Mouse (Mus musculus) forebrain, embryonic 15.5 days (tissue): ENCODE measurements around the gene Gm11937. TPM values are rescaled to one million over a fixed set of nuclear protein-coding genes. Genes with fewer than 3 reads are reported as not detected.

Source experiments
- ATAC-seq: fragments of 200-750 bp; cut with Nextera tagmentation; replicated peaks from 2 replicates; pipeline ENCODE4 v1.8.0; 2017; ENCODE audit warnings: mild to moderate bottlenecking, moderate TSS enrichment, moderate library complexity
- H3K27ac ChIP-seq: fragments of 300-500 bp; sonication (generic); replicated peaks from 2 replicates; pipeline ENCODE4 v1.5.1; 2015; ENCODE audit warnings: mild to moderate bottlenecking, inconsistent platforms
- H3K27me3 ChIP-seq: fragments of 300-500 bp; sonication (generic); 2 replicates; pipeline ENCODE4 v1.6.1; 2015; ENCODE audit warnings: inconsistent platforms
- H3K36me3 ChIP-seq: fragments of 300-500 bp; sonication (generic); 2 replicates; pipeline ENCODE4 v1.6.1; 2015; ENCODE audit warnings: mild to moderate bottlenecking, inconsistent platforms
- H3K4me1 ChIP-seq: fragments of 300-500 bp; sonication (generic); 2 replicates; pipeline ENCODE4 v1.6.1; 2015; ENCODE audit warnings: inconsistent platforms
- H3K4me2 ChIP-seq: fragments of 300-500 bp; sonication (generic); replicated peaks from 2 replicates; pipeline ENCODE4 v1.6.1; 2015; ENCODE audit warnings: mild to moderate bottlenecking, inconsistent platforms
- H3K4me3 ChIP-seq: fragments of 300-500 bp; sonication (generic); 2 replicates; pipeline ENCODE4 v1.5.1; 2015; ENCODE audit warnings: mild to moderate bottlenecking, inconsistent platforms
- H3K9ac ChIP-seq: fragments of 300-500 bp; sonication (generic); replicated peaks from 2 replicates; pipeline ENCODE4 v1.6.1; 2015; ENCODE audit warnings: mild to moderate bottlenecking, inconsistent platforms
- H3K9me3 ChIP-seq: fragments of 300-500 bp; sonication (generic); 2 replicates; pipeline ENCODE4 v1.6.1; 2016; ENCODE audit warnings: inconsistent platforms
- WGBS: fragments of 180-500 bp; shearing (Covaris S2); methylation state at CpG from one replicate; pipeline ENCODE4 v1.1.7; 2015; ENCODE audit warnings: mixed read lengths; 5-methylcytosine and 5-hydroxymethylcytosine counted together
- polyA plus RNA-seq: library from polyadenylated mRNA; unstranded; fragments of >200 nt; fragmentation: Nextera tagmentation; extraction: Ambion mirVana; gene quantifications from 2 replicates; pipeline ENCODE4 v1.2.1, GENCODE M21; 2015

Gene Gm11937
- polyA plus RNA-seq, 1 experiment from 2014 or later = not detected

DNA sequence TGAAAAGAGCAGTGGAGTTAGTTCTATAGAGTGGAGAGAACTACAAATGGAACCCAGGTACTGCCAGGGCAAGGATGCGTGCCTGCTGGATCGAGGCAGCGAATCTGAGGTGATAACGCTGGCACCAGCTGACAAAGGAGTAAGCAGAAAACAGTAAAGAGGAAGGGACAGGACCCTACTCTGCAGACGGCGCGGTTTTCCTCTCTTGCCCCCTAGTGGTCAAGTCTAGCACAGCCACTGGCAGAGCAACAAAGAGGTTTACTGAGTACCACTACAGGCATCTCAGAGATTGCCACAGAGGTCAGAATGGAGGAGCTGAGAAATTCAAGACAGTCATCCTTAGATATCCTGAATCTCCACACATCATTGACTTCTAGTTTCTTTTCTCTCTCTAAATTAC lies 35.9 kb downstream of the Gm11937 start:
- Histone ChIP-seq H3K36me3 (no peaks in the 10 kb centered on the region), H3K27me3 (no peaks in the 10 kb centered on the region), H3K9ac (no peak overlapping the region), H3K4me3 (0 out of 2 replicates have a peak overlapping the region, but pooled peaks have one; percentile 8), H3K9me3 (no peaks in the 10 kb centered on the region), H3K27ac (no peak overlapping the region), H3K4me2 (peak overlapping the region; percentile 23), H3K4me1 (no peaks in the 10 kb centered on the region)
- ATAC-seq = peak; percentile 60
- WGBS = 2% methylated on average over 7 of the region's 7 CpGs

GRCm38 (mm10) chr11:99573164-99573563 lies 36.8 kb downstream of the Gm11937 start:
- Histone ChIP-seq H3K9me3 (no peaks in the 10 kb centered on the region), H3K4me2 (no peak overlapping the region), H3K9ac (no peak overlapping the region), H3K4me1 (no peaks in the 10 kb centered on the region), H3K27ac (no peak overlapping the region), H3K36me3 (no peaks in the 10 kb centered on the region), H3K4me3 (no peak overlapping the region), H3K27me3 (no peaks in the 10 kb centered on the region)
- ATAC-seq = no peak
- 20% methylated on average over 4 of the region's 4 CpGs for WGBS

DNA sequence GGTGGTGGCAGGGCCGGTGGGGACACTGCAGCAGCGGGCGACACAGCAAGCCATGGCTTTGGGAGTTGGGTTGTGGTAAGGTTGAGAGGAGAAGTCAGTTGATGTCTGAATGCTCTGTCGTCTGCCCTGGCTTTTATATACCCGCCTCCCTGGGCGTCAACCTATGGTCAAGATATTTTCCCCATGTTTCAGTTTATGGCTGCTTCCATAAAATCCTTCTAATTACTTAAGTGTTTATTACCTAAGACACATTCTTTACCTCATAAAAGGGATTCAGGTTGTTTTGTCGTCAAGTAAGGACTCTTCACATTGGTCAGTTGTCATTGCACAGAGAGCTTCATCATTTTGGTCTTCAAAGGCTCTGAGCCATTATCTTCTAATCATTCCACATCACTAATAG lies 43.5 kb downstream of the Gm11937 start, which contains the start of gene Krtap3-1:
Krtap3-1 (minus strand) TSS at position 101 of the 400 bp plus-strand sequence.
- ATAC-seq = no peak
- Histone ChIP-seq H3K4me1 (no peaks in the 10 kb centered on the region), H3K27me3 (no peaks in the 10 kb centered on the region), H3K4me3 (no peak within 1 kb of the TSS), H3K4me2 (no peak within 1 kb of the TSS), H3K9me3 (no peaks in the 10 kb centered on the region), H3K36me3 (no peaks in the 10 kb centered on the region), H3K9ac (no peak within 1 kb of the TSS), H3K27ac (no peak within 1 kb of the TSS)
- WGBS = 95% methylated on average over 7 of the region's 7 CpGs

DNA sequence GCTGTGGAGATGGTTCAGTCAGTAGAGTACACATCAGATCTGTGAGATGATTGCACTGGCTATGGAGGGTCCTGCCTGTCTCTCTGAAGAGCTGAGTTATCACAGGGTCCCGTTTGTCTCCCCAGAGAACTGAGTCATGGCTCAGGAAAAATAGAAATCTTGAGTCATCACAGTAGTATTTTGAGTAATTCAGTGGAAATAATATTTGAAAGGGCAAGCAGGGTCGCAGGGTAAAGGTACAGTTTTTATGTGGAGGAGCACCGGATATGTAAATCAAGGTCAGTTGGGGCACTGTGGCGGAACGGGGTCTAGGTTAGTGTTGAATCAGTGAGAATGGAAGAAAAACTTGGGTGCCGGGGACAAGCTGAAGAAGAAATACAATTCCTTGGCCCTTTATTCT lies 47.4 kb downstream of the Gm11937 start:
- no peaks in the 10 kb centered on the region for H3K9me3 ChIP-seq
- H3K4me1 ChIP-seq = no peaks in the 10 kb centered on the region
- no peaks in the 10 kb centered on the region for H3K36me3 ChIP-seq
- no peak overlapping the region for H3K4me3 ChIP-seq
- H3K27me3 ChIP-seq = no peaks in the 10 kb centered on the region
- 84% methylated on average over 6 of the region's 6 CpGs for WGBS
- H3K9ac ChIP-seq = no peak overlapping the region
- ATAC-seq = no peak
- no peak overlapping the region for H3K27ac ChIP-seq
- no peak overlapping the region for H3K4me2 ChIP-seq

Other genes with a start within 250 kb of the Gm11937 start
- gene Krt28, start 235.3 kb downstream of the Gm11937 start, polyA plus RNA-seq = 0.14 and 0.33 TPM in 2 replicates
- gene Krt10, start 220.8 kb downstream of the Gm11937 start, polyA plus RNA-seq = 31.6 and 36.1 TPM in 2 replicates
- 0.22 and 0.23 TPM in 2 replicates for gene Krt12, start 187.9 kb downstream of the Gm11937 start, polyA plus RNA-seq
- not detected in 2 replicates for gene Krt20, start 172.0 kb downstream of the Gm11937 start, polyA plus RNA-seq
- 0.10 TPM in 1 of 2 replicates, not detected in the other for gene Krt23, start 117.1 kb downstream of the Gm11937 start, polyA plus RNA-seq
- gene Krt39, start 88.9 kb downstream of the Gm11937 start, polyA plus RNA-seq = not detected in 2 replicates
- gene Krt40, start 67.0 kb downstream of the Gm11937 start, polyA plus RNA-seq = not detected in 2 replicates
- gene Krtap3-3, start 59.3 kb downstream of the Gm11937 start, polyA plus RNA-seq = not detected in 2 replicates
- gene Krtap3-2, start 53.3 kb downstream of the Gm11937 start, polyA plus RNA-seq = not detected in 2 replicates
- not detected in 2 replicates for gene Gm11939, start 50.7 kb downstream of the Gm11937 start, polyA plus RNA-seq
- gene Krtap3-1, start 43.6 kb downstream of the Gm11937 start, polyA plus RNA-seq = not detected in 2 replicates
- gene Krtap1-5, start 29.2 kb downstream of the Gm11937 start, polyA plus RNA-seq = not detected in 2 replicates
- not detected in 2 replicates for gene Krtap1-4, start 26.5 kb downstream of the Gm11937 start, polyA plus RNA-seq
- not detected in 2 replicates for gene Krtap1-3, start 18.9 kb downstream of the Gm11937 start, polyA plus RNA-seq
- gene Krtap9-3, start 12.1 kb downstream of the Gm11937 start, polyA plus RNA-seq = not detected in 2 replicates
- gene Gm11938, start 6.9 kb downstream of the Gm11937 start, polyA plus RNA-seq = not detected in 2 replicates
- gene Krtap2-4, start 4.7 kb upstream of the Gm11937 start, polyA plus RNA-seq = not detected in 2 replicates
- gene Gm11562, start 10.2 kb upstream of the Gm11937 start, polyA plus RNA-seq = not detected in 2 replicates
- not detected in 2 replicates for gene Krtap4-1, start 18.0 kb upstream of the Gm11937 start, polyA plus RNA-seq
- gene Krtap4-2, start 24.9 kb upstream of the Gm11937 start, polyA plus RNA-seq = not detected in 2 replicates
- not detected in 2 replicates for gene Krtap4-7, start 33.9 kb upstream of the Gm11937 start, polyA plus RNA-seq
- gene Gm11555, start 40.0 kb upstream of the Gm11937 start, polyA plus RNA-seq = not detected in 2 replicates
- gene Gm11563, start 48.8 kb upstream of the Gm11937 start, polyA plus RNA-seq = not detected in 2 replicates
- not detected in 2 replicates for gene Krtap4-6, start 55.8 kb upstream of the Gm11937 start, polyA plus RNA-seq
- not detected in 2 replicates for gene Gm14190, start 80.6 kb upstream of the Gm11937 start, polyA plus RNA-seq
- gene Gm14180, start 124.1 kb upstream of the Gm11937 start, polyA plus RNA-seq = not detected in 2 replicates
- not detected in 2 replicates for gene Gm11595, start 162.7 kb upstream of the Gm11937 start, polyA plus RNA-seq
- gene Krtap4-8, start 170.5 kb upstream of the Gm11937 start, polyA plus RNA-seq = not detected in 2 replicates
- not detected in 2 replicates for gene Krtap4-9, start 175.0 kb upstream of the Gm11937 start, polyA plus RNA-seq
- not detected in 2 replicates for gene Gm11596, start 183.3 kb upstream of the Gm11937 start, polyA plus RNA-seq
- gene Gm11569, start 188.7 kb upstream of the Gm11937 start, polyA plus RNA-seq = not detected in 2 replicates
- not detected in 2 replicates for gene Gm11554, start 194.3 kb upstream of the Gm11937 start, polyA plus RNA-seq
- gene Krtap4-13, start 199.7 kb upstream of the Gm11937 start, polyA plus RNA-seq = not detected in 2 replicates
- gene Gm11564, start 205.5 kb upstream of the Gm11937 start, polyA plus RNA-seq = not detected in 2 replicates
- not detected in 2 replicates for gene 2300003K06Rik, start 227.9 kb upstream of the Gm11937 start, polyA plus RNA-seq
- not detected in 2 replicates for gene Krtap4-16, start 241.4 kb upstream of the Gm11937 start, polyA plus RNA-seq
- not detected in 2 replicates for gene Gm11568, start 247.7 kb upstream of the Gm11937 start, polyA plus RNA-seq